Mouse (Mus musculus): ENCODE measurements around the gene Olfr656. TPM values are rescaled to one million over a fixed set of nuclear protein-coding genes. Genes with fewer than 3 reads are reported as not detected.

Olfr656 gene
- not detected in 2 replicates for polyA plus RNA-seq (2015; fragmentation: Nextera tagmentation; extraction: Ambion mirVana)

- no peaks in the 10 kb centered on the region for H3K4me1 ChIP-seq (ENCODE audit: control insufficient read depth, insufficient read depth, low read length)
- H3K4me3 ChIP-seq (replicated peaks; ENCODE audit: low read length), result no peak within 1 kb of the TSS
- H3K27ac ChIP-seq (ENCODE audit: low read length), result no peak within 1 kb of the TSS
- no peak within 1 kb of the TSS for H3K4me2 ChIP-seq (ENCODE audit: low read depth, low read length)
- H3K9ac ChIP-seq (ENCODE audit: low read length), result no peak within 1 kb of the TSS
- no peak for ATAC-seq (ENCODE audit: insufficient read depth, low FRiP score)
- WGBS, result 76% methylated on average over 4 of the region's 4 CpGs
- H3K9me3 ChIP-seq (replicated peaks; ENCODE audit: control insufficient read depth, low read length), result no peaks in the 10 kb centered on the region
- no peaks in the 10 kb centered on the region for H3K36me3 ChIP-seq (ENCODE audit: control insufficient read depth, insufficient read depth, low read length)
- no peaks in the 10 kb centered on the region for H3K27me3 ChIP-seq (ENCODE audit: control insufficient read depth, insufficient read depth, low read length)
Observed at GRCm38 (mm10) chr7:104613655-104614054, at the start of gene Olfr656. Olfr656 (plus strand) TSS chr7:104613955.

GRCm38 (mm10) chr7:104577014-104577413 lies 36.7 kb upstream of the Olfr656 start, which contains the start of gene Olfr653:
Olfr653 (plus strand) TSS chr7:104577314.
- Histone ChIP-seq H3K4me3 (replicated peaks; ENCODE audit: low read length) (no peak within 1 kb of the TSS), H3K36me3 (ENCODE audit: control insufficient read depth, insufficient read depth, low read length) (no peaks in the 10 kb centered on the region), H3K27ac (ENCODE audit: low read length) (no peak within 1 kb of the TSS), H3K27me3 (ENCODE audit: control insufficient read depth, insufficient read depth, low read length) (no peaks in the 10 kb centered on the region), H3K4me1 (ENCODE audit: control insufficient read depth, insufficient read depth, low read length) (no peaks in the 10 kb centered on the region), H3K4me2 (ENCODE audit: low read depth, low read length) (no peak within 1 kb of the TSS), H3K9ac (ENCODE audit: low read length) (no peak within 1 kb of the TSS), H3K9me3 (replicated peaks; ENCODE audit: control insufficient read depth, low read length) (no peaks in the 10 kb centered on the region)
- 62% methylated on average over 2 of the region's 2 CpGs for WGBS
- ATAC-seq (ENCODE audit: insufficient read depth, low FRiP score), result no peak

- H3K4me1 ChIP-seq (ENCODE audit: control insufficient read depth, insufficient read depth, low read length), result no peaks in the 10 kb centered on the region
- H3K9ac ChIP-seq (ENCODE audit: low read length), result no peak overlapping the region
- H3K4me2 ChIP-seq (ENCODE audit: low read depth, low read length), result no peak overlapping the region
- H3K27me3 ChIP-seq (ENCODE audit: control insufficient read depth, insufficient read depth, low read length), result no peaks in the 10 kb centered on the region
- H3K9me3 ChIP-seq (replicated peaks; ENCODE audit: control insufficient read depth, low read length), result no peaks in the 10 kb centered on the region
- 89% methylated on average over 4 of the region's 4 CpGs for WGBS
- H3K4me3 ChIP-seq (replicated peaks; ENCODE audit: low read length), result no peak overlapping the region
- no peaks in the 10 kb centered on the region for H3K36me3 ChIP-seq (ENCODE audit: control insufficient read depth, insufficient read depth, low read length)
- no peak for ATAC-seq (ENCODE audit: insufficient read depth, low FRiP score)
- no peak overlapping the region for H3K27ac ChIP-seq (ENCODE audit: low read length)
Observed at GRCm38 (mm10) chr7:104580846-104581245, 32.9 kb upstream of the Olfr656 start.

- no peak overlapping the region for H3K9ac ChIP-seq (ENCODE audit: low read length)
- H3K4me3 ChIP-seq (replicated peaks; ENCODE audit: low read length), result no peak overlapping the region
- no peak overlapping the region for H3K4me2 ChIP-seq (ENCODE audit: low read depth, low read length)
- no peaks in the 10 kb centered on the region for H3K27me3 ChIP-seq (ENCODE audit: control insufficient read depth, insufficient read depth, low read length)
- ATAC-seq (ENCODE audit: insufficient read depth, low FRiP score), result no peak
- no peak overlapping the region for H3K27ac ChIP-seq (ENCODE audit: low read length)
- H3K36me3 ChIP-seq (ENCODE audit: control insufficient read depth, insufficient read depth, low read length), result no peaks in the 10 kb centered on the region
- 77% methylated on average over 4 of the region's 4 CpGs for WGBS
- H3K9me3 ChIP-seq (replicated peaks; ENCODE audit: control insufficient read depth, low read length), result no peaks in the 10 kb centered on the region
- H3K4me1 ChIP-seq (ENCODE audit: control insufficient read depth, insufficient read depth, low read length), result no peaks in the 10 kb centered on the region
Observed at GRCm38 (mm10) chr7:104581429-104581828, 32.3 kb upstream of the Olfr656 start.

- WGBS, result 67% methylated on average over 4 of the region's 4 CpGs
Observed at GRCm38 (mm10) chr7:104586725-104587124, 27.0 kb upstream of the Olfr656 start, which contains the start of gene Olfr654. Olfr654 (plus strand) TSS chr7:104587025.

GRCm38 (mm10) chr7:104588274-104588673 lies 25.5 kb upstream of the Olfr656 start:
- no peaks in the 10 kb centered on the region for H3K9me3 ChIP-seq (replicated peaks; ENCODE audit: control insufficient read depth, low read length)
- 77% methylated on average over 5 of the region's 5 CpGs for WGBS
- no peak overlapping the region for H3K4me2 ChIP-seq (ENCODE audit: low read depth, low read length)
- no peaks in the 10 kb centered on the region for H3K27me3 ChIP-seq (ENCODE audit: control insufficient read depth, insufficient read depth, low read length)
- H3K9ac ChIP-seq (ENCODE audit: low read length), result no peak overlapping the region
- no peak overlapping the region for H3K27ac ChIP-seq (ENCODE audit: low read length)
- H3K36me3 ChIP-seq (ENCODE audit: control insufficient read depth, insufficient read depth, low read length), result no peaks in the 10 kb centered on the region
- ATAC-seq (ENCODE audit: insufficient read depth, low FRiP score), result no peak
- H3K4me1 ChIP-seq (ENCODE audit: control insufficient read depth, insufficient read depth, low read length), result no peaks in the 10 kb centered on the region
- no peak overlapping the region for H3K4me3 ChIP-seq (replicated peaks; ENCODE audit: low read length)

More at GRCm38 (mm10) chr7:104586725-104587124, 27.0 kb upstream of the Olfr656 start, which contains the start of gene Olfr654:
- H3K27me3 ChIP-seq (ENCODE audit: control insufficient read depth, insufficient read depth, low read length), result no peaks in the 10 kb centered on the region
- no peak within 1 kb of the TSS for H3K27ac ChIP-seq (ENCODE audit: low read length)
- H3K4me1 ChIP-seq (ENCODE audit: control insufficient read depth, insufficient read depth, low read length), result no peaks in the 10 kb centered on the region
- H3K9ac ChIP-seq (ENCODE audit: low read length), result no peak within 1 kb of the TSS
- no peak for ATAC-seq (ENCODE audit: insufficient read depth, low FRiP score)
- H3K36me3 ChIP-seq (ENCODE audit: control insufficient read depth, insufficient read depth, low read length), result no peaks in the 10 kb centered on the region
- no peak within 1 kb of the TSS for H3K4me2 ChIP-seq (ENCODE audit: low read depth, low read length)
- no peaks in the 10 kb centered on the region for H3K9me3 ChIP-seq (replicated peaks; ENCODE audit: control insufficient read depth, low read length)
- H3K4me3 ChIP-seq (replicated peaks; ENCODE audit: low read length), result no peak within 1 kb of the TSS

- Histone ChIP-seq H3K36me3 (ENCODE audit: control insufficient read depth, insufficient read depth, low read length) (no peaks in the 10 kb centered on the region), H3K4me1 (ENCODE audit: control insufficient read depth, insufficient read depth, low read length) (no peaks in the 10 kb centered on the region), H3K4me3 (replicated peaks; ENCODE audit: low read length) (no peak within 1 kb of the TSS), H3K27ac (ENCODE audit: low read length) (no peak within 1 kb of the TSS), H3K9me3 (replicated peaks; ENCODE audit: control insufficient read depth, low read length) (no peaks in the 10 kb centered on the region), H3K9ac (ENCODE audit: low read length) (no peak within 1 kb of the TSS), H3K27me3 (ENCODE audit: control insufficient read depth, insufficient read depth, low read length) (no peaks in the 10 kb centered on the region), H3K4me2 (ENCODE audit: low read depth, low read length) (no peak within 1 kb of the TSS)
- ATAC-seq (ENCODE audit: insufficient read depth, low FRiP score), result no peak
- WGBS, result 79% methylated on average over 2 of the region's 2 CpGs
Observed at GRCm38 (mm10) chr7:104601679-104602078, 12.1 kb upstream of the Olfr656 start, which contains the start of gene Olfr655. Olfr655 (minus strand) TSS chr7:104601779.

- no peaks in the 10 kb centered on the region for H3K36me3 ChIP-seq (ENCODE audit: control insufficient read depth, insufficient read depth, low read length)
- no peak overlapping the region for H3K9ac ChIP-seq (ENCODE audit: low read length)
- no peak overlapping the region for H3K4me2 ChIP-seq (ENCODE audit: low read depth, low read length)
- no peak for ATAC-seq (ENCODE audit: insufficient read depth, low FRiP score)
- H3K9me3 ChIP-seq (replicated peaks; ENCODE audit: control insufficient read depth, low read length), result no peaks in the 10 kb centered on the region
- no peaks in the 10 kb centered on the region for H3K4me1 ChIP-seq (ENCODE audit: control insufficient read depth, insufficient read depth, low read length)
- no peak overlapping the region for H3K4me3 ChIP-seq (replicated peaks; ENCODE audit: low read length)
- H3K27ac ChIP-seq (ENCODE audit: low read length), result no peak overlapping the region
- no peaks in the 10 kb centered on the region for H3K27me3 ChIP-seq (ENCODE audit: control insufficient read depth, insufficient read depth, low read length)
- WGBS, result 4% methylated on average over 3 of the region's 3 CpGs
Observed at GRCm38 (mm10) chr7:104603173-104603572, 10.6 kb upstream of the Olfr656 start.

- H3K9me3 ChIP-seq (replicated peaks; ENCODE audit: control insufficient read depth, low read length), result no peaks in the 10 kb centered on the region
- no peaks in the 10 kb centered on the region for H3K27me3 ChIP-seq (ENCODE audit: control insufficient read depth, insufficient read depth, low read length)
- H3K4me3 ChIP-seq (replicated peaks; ENCODE audit: low read length), result no peak overlapping the region
- no peaks in the 10 kb centered on the region for H3K36me3 ChIP-seq (ENCODE audit: control insufficient read depth, insufficient read depth, low read length)
- H3K9ac ChIP-seq (ENCODE audit: low read length), result no peak overlapping the region
- H3K4me2 ChIP-seq (ENCODE audit: low read depth, low read length), result no peak overlapping the region
- no peak for ATAC-seq (ENCODE audit: insufficient read depth, low FRiP score)
- no peaks in the 10 kb centered on the region for H3K4me1 ChIP-seq (ENCODE audit: control insufficient read depth, insufficient read depth, low read length)
- no peak overlapping the region for H3K27ac ChIP-seq (ENCODE audit: low read length)
Observed at GRCm38 (mm10) chr7:104604727-104605126, 9.0 kb upstream of the Olfr656 start.

- H3K4me2 ChIP-seq (ENCODE audit: low read depth, low read length), result no peak within 1 kb of the TSS
- H3K27me3 ChIP-seq (ENCODE audit: control insufficient read depth, insufficient read depth, low read length), result no peaks in the 10 kb centered on the region
- no peak within 1 kb of the TSS for H3K4me3 ChIP-seq (replicated peaks; ENCODE audit: low read length)
- H3K36me3 ChIP-seq (ENCODE audit: control insufficient read depth, insufficient read depth, low read length), result no peaks in the 10 kb centered on the region
- no peaks in the 10 kb centered on the region for H3K9me3 ChIP-seq (replicated peaks; ENCODE audit: control insufficient read depth, low read length)
- no peak for ATAC-seq (ENCODE audit: insufficient read depth, low FRiP score)
- H3K9ac ChIP-seq (ENCODE audit: low read length), result no peak within 1 kb of the TSS
- no peak within 1 kb of the TSS for H3K27ac ChIP-seq (ENCODE audit: low read length)
- no peaks in the 10 kb centered on the region for H3K4me1 ChIP-seq (ENCODE audit: control insufficient read depth, insufficient read depth, low read length)
Observed at GRCm38 (mm10) chr7:104624494-104624893, 10.7 kb downstream of the Olfr656 start, which contains the start of gene Olfr657. Olfr657 (plus strand) TSS chr7:104624794.
